Mouse (Mus musculus) thymus, adult 2 months (tissue): Measurements from ENCODE around the gene Saxo1. TPM values are rescaled to one million over a fixed set of nuclear protein-coding genes. Genes with fewer than 3 reads are reported as not detected.

Experiments used
- DNase-seq: peaks from one replicate; pipeline ENCODE4 v3.0.0; 2021
- H3K27ac ChIP-seq: fragments of 200-500 bp; 2 replicates; pipeline ENCODE4 v1.5.1; 2012; ENCODE audit warnings: low read length, control low read depth; ENCODE audit not compliant: control insufficient read depth, insufficient read depth
- H3K27me3 ChIP-seq: fragments of 200-500 bp; 2 replicates; pipeline ENCODE4 v1.6.1; 2012; ENCODE audit warnings: mild to moderate bottlenecking, low read length, moderate library complexity, mixed read lengths; ENCODE audit not compliant: control insufficient read depth, insufficient read depth
- H3K36me3 ChIP-seq: fragments of 200-500 bp; 2 replicates; pipeline ENCODE4 v1.6.1; 2012; ENCODE audit warnings: mild to moderate bottlenecking, low read length, moderate library complexity; ENCODE audit not compliant: control insufficient read depth, insufficient read depth
- H3K4me1 ChIP-seq: fragments of 200-500 bp; replicated peaks from 2 replicates; pipeline ENCODE4 v1.6.1; 2012; ENCODE audit warnings: low read length; ENCODE audit not compliant: control insufficient read depth, insufficient read depth
- H3K4me3 ChIP-seq: fragments of 200-500 bp; 2 replicates; pipeline ENCODE4 v1.5.1; 2012; ENCODE audit warnings: mild to moderate bottlenecking, low read length, control low read depth, moderate library complexity; ENCODE audit not compliant: control insufficient read depth, insufficient read depth
- CTCF ChIP-seq: fragments of 200-500 bp; IDR thresholded peaks from 2 replicates; pipeline ENCODE4 v1.5.1; 2012; ENCODE audit warnings: mild to moderate bottlenecking, control low read depth, low read length, moderate library complexity, borderline replicate concordance; ENCODE audit not compliant: control insufficient read depth, poor library complexity, insufficient read depth; ENCODE audit errors: extremely low read depth
- POLR2A ChIP-seq: fragments of 200-500 bp; IDR thresholded peaks from 2 replicates; pipeline ENCODE4 v1.6.1; 2012; ENCODE audit warnings: mild to moderate bottlenecking, low read length, control low read depth, moderate library complexity; ENCODE audit not compliant: control insufficient read depth, poor library complexity, insufficient read depth; ENCODE audit errors: extremely low read depth
- WGBS: fragments of 180-500 bp; shearing (Covaris S2); methylation state at CpG from one replicate; pipeline ENCODE4 v1.1.7; 2018; 5-methylcytosine and 5-hydroxymethylcytosine counted together
- polyA plus RNA-seq: library from polyadenylated mRNA; depleted of rRNA; stranded (reverse); fragments of >200 nt; gene quantifications from 2 replicates; pipeline ENCODE4 v1.2.3, GENCODE M21; 2012

Gene Saxo1
- polyA plus RNA-seq, 1 experiment, result 0.08 TPM

DNA sequence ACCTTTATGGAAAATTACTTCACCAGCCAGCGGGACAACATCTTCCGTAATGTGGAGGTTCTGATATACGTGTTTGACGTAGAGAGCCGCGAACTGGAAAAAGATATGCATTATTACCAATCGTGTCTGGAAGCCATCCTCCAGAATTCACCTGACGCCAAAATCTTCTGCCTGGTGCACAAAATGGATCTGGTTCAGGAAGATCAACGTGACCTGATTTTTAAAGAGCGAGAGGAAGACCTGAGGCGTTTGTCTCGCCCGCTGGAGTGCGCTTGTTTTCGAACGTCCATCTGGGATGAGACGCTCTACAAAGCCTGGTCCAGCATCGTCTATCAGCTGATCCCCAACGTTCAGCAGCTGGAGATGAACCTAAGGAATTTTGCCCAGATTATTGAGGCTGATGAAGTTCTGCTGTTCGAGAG is 18.0 kb upstream of the Saxo1 start:
- H3K4me1 ChIP-seq, result peaks cover 5% of the 10 kb centered on the region
- peak; percentile 5 for DNase-seq
- WGBS, result under 1% methylated on average over 20 of the region's 20 CpGs
- H3K27me3 ChIP-seq, result no peaks in the 10 kb centered on the region
- TF ChIP-seq POLR2A, result no peak
- no peak for TF ChIP-seq CTCF
- H3K36me3 ChIP-seq, result no peaks in the 10 kb centered on the region; the same call in 1 of the 2 replicates
- peak overlapping the region; percentile 73 for H3K4me3 ChIP-seq
- H3K27ac ChIP-seq, result peak overlapping the region; percentile 7; the same call in 1 of the 2 replicates

DNA sequence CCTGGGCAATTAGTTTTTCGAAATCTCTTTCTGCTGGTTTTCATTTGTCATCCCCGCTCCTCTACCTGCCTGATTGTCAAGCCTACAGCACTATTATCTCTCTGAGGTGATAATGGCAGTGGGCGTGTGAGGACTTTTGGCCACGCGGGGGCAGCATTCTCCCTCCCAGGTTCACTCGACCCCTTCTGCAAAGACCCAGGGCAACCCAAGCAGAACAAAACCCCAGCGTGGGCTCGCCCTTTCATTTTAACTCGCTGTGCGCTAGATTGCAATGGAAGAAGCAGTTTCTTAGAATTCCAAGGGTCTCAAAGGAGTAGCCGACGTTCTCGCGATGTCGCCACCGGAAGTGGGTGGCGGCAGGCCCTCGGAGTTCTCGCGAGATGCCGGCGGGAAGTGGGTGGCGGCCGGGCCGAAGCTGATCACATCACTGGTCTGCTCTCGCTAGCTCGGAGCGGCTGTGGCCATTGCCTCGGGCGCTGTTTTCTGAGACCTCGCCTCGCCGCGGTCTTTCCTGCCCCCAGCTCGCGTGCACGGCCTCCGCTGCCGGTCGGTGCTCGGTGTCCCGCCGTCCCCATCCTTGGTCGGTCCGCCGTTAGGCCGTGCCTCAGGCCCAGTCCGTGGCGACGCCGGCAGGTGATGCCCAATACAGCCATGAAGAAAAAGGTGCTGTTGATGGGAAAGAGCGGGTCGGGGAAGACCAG is 17.3 kb upstream of the Saxo1 start, which contains the start of gene Rraga:
Gene Rraga, plus strand, starts transcription at position 386 of the 701 bp plus-strand sequence.
- WGBS, result under 1% methylated on average over 53 of the region's 53 CpGs
- Histone ChIP-seq H3K27ac (peak within 1 kb of the TSS; percentile 90), H3K4me3 (peak within 1 kb of the TSS; percentile 73), H3K36me3 (no peaks in the 10 kb centered on the region; the same call in 1 of the 2 replicates), H3K27me3 (no peaks in the 10 kb centered on the region), H3K4me1 (peaks cover 5% of the 10 kb centered on the region)
- peak; percentile 100 for TF ChIP-seq CTCF
- TF ChIP-seq POLR2A, result peak; percentile 88
- DNase-seq, result peak; percentile 95

DNA sequence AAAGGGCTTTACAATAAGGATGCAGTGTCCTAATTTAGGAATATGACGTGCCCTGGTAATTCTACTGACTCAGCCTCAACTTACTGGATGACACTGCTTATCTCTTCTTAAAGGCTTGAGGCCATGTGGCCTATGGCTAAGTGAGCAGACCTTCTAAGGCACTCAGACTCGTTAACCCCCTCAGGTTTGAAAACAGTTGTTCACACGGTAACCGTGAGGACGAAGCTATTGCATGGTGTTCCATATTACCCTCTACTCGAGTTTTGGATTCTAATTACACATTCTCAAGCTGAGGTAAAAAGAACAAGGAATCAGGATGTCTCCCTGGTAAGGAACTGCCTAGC is 16.8 kb upstream of the Saxo1 start:
- no peak overlapping the region; the same call in 1 of the 2 replicates for H3K27ac ChIP-seq
- H3K36me3 ChIP-seq, result no peaks in the 10 kb centered on the region
- no peaks in the 10 kb centered on the region for H3K27me3 ChIP-seq
- TF ChIP-seq CTCF, result no peak
- no peak for TF ChIP-seq POLR2A
- DNase-seq, result no peak
- H3K4me3 ChIP-seq, result no peak overlapping the region
- 28% methylated on average over 6 of the region's 6 CpGs for WGBS
- peaks cover 5% of the 10 kb centered on the region for H3K4me1 ChIP-seq

DNA sequence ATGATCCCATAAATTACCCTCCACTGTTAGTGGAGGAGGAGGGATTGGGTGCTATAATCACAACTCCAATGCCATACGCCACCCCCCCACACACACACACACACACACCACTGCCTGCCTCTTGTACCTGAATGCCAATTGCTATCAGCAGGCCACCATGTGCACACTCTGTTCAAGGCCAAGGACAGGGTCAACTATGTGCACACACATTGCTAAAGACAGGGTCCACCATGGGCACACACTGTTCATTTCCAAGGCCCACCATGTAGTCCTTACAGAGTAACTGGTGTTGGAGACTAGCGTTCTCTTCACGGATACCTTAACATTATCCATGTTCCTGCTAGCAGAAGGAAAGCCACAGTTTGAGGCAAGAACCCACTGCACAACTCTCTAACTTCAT is 2.9 kb upstream of the Saxo1 start:
- no peaks in the 10 kb centered on the region for H3K27me3 ChIP-seq
- H3K4me3 ChIP-seq, result no peak overlapping the region
- no peak for DNase-seq
- TF ChIP-seq CTCF, result no peak
- no peak for TF ChIP-seq POLR2A
- WGBS, result 97% methylated on average over 3 of the region's 3 CpGs
- H3K36me3 ChIP-seq, result no peaks in the 10 kb centered on the region
- H3K4me1 ChIP-seq, result no peaks in the 10 kb centered on the region
- no peak overlapping the region for H3K27ac ChIP-seq

DNA sequence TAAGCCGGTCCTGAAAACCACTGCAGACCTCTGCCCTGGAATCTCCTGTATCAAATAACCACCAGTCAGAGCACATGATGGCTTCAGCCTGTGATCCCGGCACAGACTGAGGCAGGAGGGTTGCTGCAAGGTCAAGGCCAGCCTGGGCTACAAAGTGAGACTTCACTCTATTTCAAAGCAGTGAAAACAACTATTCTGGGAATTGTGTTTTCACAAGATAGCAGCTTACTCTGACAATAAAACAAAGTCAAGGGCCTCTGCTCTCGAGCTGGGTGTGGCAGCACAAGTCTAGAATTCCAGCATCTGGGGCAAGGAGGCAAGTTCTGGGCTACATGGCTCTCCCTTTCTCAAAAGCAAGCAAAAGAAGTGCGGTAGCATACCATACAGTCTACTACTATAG is 878 bp upstream of the Saxo1 start:
- TF ChIP-seq CTCF (no peak), POLR2A (no peak)
- Histone ChIP-seq H3K36me3 (no peaks in the 10 kb centered on the region), H3K4me1 (no peaks in the 10 kb centered on the region), H3K27ac (no peak overlapping the region), H3K27me3 (no peaks in the 10 kb centered on the region), H3K4me3 (no peak overlapping the region)
- 75% methylated on average over 4 of the region's 4 CpGs for WGBS
- DNase-seq, result no peak

DNA sequence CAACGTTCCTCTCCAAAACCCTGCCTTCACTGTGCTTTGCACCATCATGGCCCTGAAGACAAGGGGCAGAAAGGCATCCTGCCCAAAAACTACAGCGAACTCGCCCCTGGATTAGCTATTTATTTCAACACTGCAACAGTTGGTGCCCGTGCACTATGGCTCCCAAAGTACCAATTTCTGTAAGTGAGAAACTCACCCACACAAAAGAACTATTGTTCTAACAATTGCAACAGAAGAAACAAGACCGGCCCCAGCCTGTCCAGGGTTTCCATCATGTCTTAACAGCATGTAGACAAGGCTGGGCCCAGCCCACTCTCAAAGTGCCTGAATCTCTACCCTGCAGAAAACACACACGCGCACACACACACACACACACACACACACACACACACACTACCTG is 757 bp downstream of the Saxo1 start:
- TF ChIP-seq CTCF (no peak), POLR2A (no peak)
- no peaks in the 10 kb centered on the region for H3K36me3 ChIP-seq
- DNase-seq, result no peak

GRCm38 (mm10) chr4:86555035-86555707 is 3.0 kb downstream of the Saxo1 start:
- no peaks in the 10 kb centered on the region for H3K27me3 ChIP-seq
- no peak overlapping the region for H3K4me3 ChIP-seq
- TF ChIP-seq POLR2A, result no peak
- no peak overlapping the region for H3K27ac ChIP-seq
- no peaks in the 10 kb centered on the region for H3K4me1 ChIP-seq
- DNase-seq, result no peak
- 29% methylated on average over 6 of the region's 6 CpGs for WGBS
- no peaks in the 10 kb centered on the region for H3K36me3 ChIP-seq

More for the DNA sequence above, 757 bp downstream of the Saxo1 start:
- H3K4me3 ChIP-seq, result no peak overlapping the region
- H3K27ac ChIP-seq, result no peak overlapping the region
- H3K27me3 ChIP-seq, result no peaks in the 10 kb centered on the region
- H3K4me1 ChIP-seq, result no peaks in the 10 kb centered on the region
- WGBS, result 85% methylated on average over 7 of the region's 7 CpGs
